Comparison of ENCODE assay signal across 9 mouse cellular contexts in the genomic region with DNA sequence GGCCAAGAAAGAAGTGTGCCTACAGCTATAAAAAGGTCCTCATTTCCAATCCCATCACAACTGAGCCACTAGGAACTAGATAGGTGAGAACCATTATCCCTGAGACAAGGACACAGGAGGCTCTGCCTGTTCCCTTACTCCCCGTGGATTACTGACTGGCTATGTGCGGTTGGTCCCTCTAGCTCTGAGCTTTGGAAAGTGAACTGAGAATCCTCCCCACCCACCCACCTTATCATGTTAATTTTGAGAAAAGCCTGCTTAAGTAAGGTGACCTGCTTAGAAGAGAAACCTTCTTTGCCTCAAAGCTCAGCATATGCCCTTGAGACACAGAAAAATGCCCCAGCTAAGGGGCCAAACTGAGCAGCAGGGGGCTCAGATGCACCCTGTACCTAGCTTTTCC. TPM values are rescaled to one million over a fixed set of nuclear protein-coding genes. Genes with fewer than 3 reads are reported as not detected.
DNase-seq lines count a peak whose midpoint lies in the region; ATAC-seq and TF ChIP-seq lines count a peak whose summit lies in the region.
"Had no signal": no experiment of that assay in that cellular context is flagged by ENCODE, and none has a peak within 500 bp of the region (broad histone marks: within the 10 kb centered on the region; RNA-seq: fewer than 3 reads in every experiment).

No protein-coding gene starts in this region.

- no peaks in the 10 kb centered on the region for H3K9me3 ChIP-seq in heart, embryonic 15.5 days (replicated peaks)
- no peaks in the 10 kb centered on the region for H3K9me3 ChIP-seq in MEL (replicated peaks; ENCODE audit: insufficient read depth, low read length)
- no peaks in the 10 kb centered on the region for H3K9me3 ChIP-seq in hindbrain, embryonic 13.5 days
- no peaks in the 10 kb centered on the region for H3K9me3 ChIP-seq in midbrain, embryonic 12.5 days

- peak overlapping the region; percentile 81 for H3K4me3 ChIP-seq in heart, embryonic 15.5 days
- 0 out of 4 replicates have a peak overlapping the region, but pooled peaks of 1 of the 2 experiments have one; percentile 6 for H3K4me3 ChIP-seq in MEL (ENCODE audit: control insufficient read depth in 1 of 2, insufficient read depth in 1 of 2, low read depth in 2 of 2, low read length in 2 of 2)
- peak overlapping the region; percentile 89 for H3K4me3 ChIP-seq in hindbrain, embryonic 13.5 days
- H3K4me3 ChIP-seq in midbrain, embryonic 12.5 days: peak overlapping the region; percentile 96

- H3K9ac ChIP-seq in heart, embryonic 15.5 days: peak overlapping the region; percentile 85
- H3K9ac ChIP-seq in MEL (ENCODE audit: control insufficient read depth, low read depth, low read length, poor library complexity, severe bottlenecking): peak overlapping the region; percentile 5; the same call in 1 of the 2 replicates
- H3K9ac ChIP-seq in hindbrain, embryonic 13.5 days: peak overlapping the region; percentile 99
- peak overlapping the region; percentile 28; the same call in 1 of the 2 replicates for H3K9ac ChIP-seq in midbrain, embryonic 12.5 days (replicated peaks)

- no peaks in the 10 kb centered on the region for H3K27me3 ChIP-seq in heart, embryonic 15.5 days
- H3K27me3 ChIP-seq in MEL (ENCODE audit: control insufficient read depth in 1 of 2, insufficient read depth in 2 of 2, low read length in 2 of 2): no peaks in the 10 kb centered on the region
- H3K27me3 ChIP-seq in hindbrain, embryonic 13.5 days: 0 out of 2 replicates have a peak, but pooled peaks cover 4% of the 10 kb centered on the region
- H3K27me3 ChIP-seq in midbrain, embryonic 12.5 days: peaks cover 30% of the 10 kb centered on the region

- H3K79me2 ChIP-seq in MEL (ENCODE audit: control insufficient read depth, insufficient read depth, low read length, poor library complexity): peaks cover 93% of the 10 kb centered on the region

- WGBS in heart, embryonic 15.5 days: 51% methylated on average over 2 of the region's 2 CpGs
- WGBS in hindbrain, embryonic 13.5 days: 45% methylated on average over 2 of the region's 2 CpGs
- 59% methylated on average over 2 of the region's 2 CpGs for WGBS in midbrain, embryonic 12.5 days

- peaks cover 79% of the 10 kb centered on the region for H3K4me1 ChIP-seq in heart, embryonic 15.5 days (replicated peaks)
- peaks cover 53 to 75% of the 10 kb centered on the region in 2 experiments for H3K4me1 ChIP-seq in MEL (ENCODE audit: control insufficient read depth in 1 of 2, insufficient read depth in 2 of 2, low read length in 2 of 2)
- H3K4me1 ChIP-seq in hindbrain, embryonic 13.5 days (replicated peaks): peaks cover 78% of the 10 kb centered on the region
- peaks cover 60% of the 10 kb centered on the region for H3K4me1 ChIP-seq in midbrain, embryonic 12.5 days

- no peaks in the 10 kb centered on the region for H3K36me3 ChIP-seq in heart, embryonic 15.5 days
- H3K36me3 ChIP-seq in MEL (ENCODE audit: control insufficient read depth in 1 of 2, insufficient read depth in 2 of 2, low read length in 2 of 2): peaks cover 31 to 75% of the 10 kb centered on the region in 2 experiments
- no peaks in the 10 kb centered on the region; the same call in 1 of the 2 replicates for H3K36me3 ChIP-seq in hindbrain, embryonic 13.5 days
- H3K36me3 ChIP-seq in midbrain, embryonic 12.5 days: no peaks in the 10 kb centered on the region

- no peak for TF ChIP-seq RAD21 in MEL (IDR thresholded peaks at IDR 0.05; ENCODE audit: low read depth, low read length)

- no peak for TF ChIP-seq EP300 in MEL (IDR thresholded peaks at IDR 0.05; ENCODE audit: low read depth in 1 of 2, low read length in 2 of 2)

- peak overlapping the region; percentile 91 for H3K27ac ChIP-seq in heart, embryonic 15.5 days
- peak overlapping the region; percentile 5; the same call in 1 of the 2 replicates for H3K27ac ChIP-seq in MEL (ENCODE audit: control insufficient read depth, low read depth, low read length)
- peak overlapping the region; percentile 98 for H3K27ac ChIP-seq in hindbrain, embryonic 13.5 days
- H3K27ac ChIP-seq in midbrain, embryonic 12.5 days (replicated peaks): no peak overlapping the region

- no peak for TF ChIP-seq CTCF in MEL (IDR thresholded peaks at IDR 0.05 in 2 of 3, conservative IDR thresholded peaks at IDR 0.05 in 1 of 3; ENCODE audit: control insufficient read depth in 1 of 3, insufficient read depth in 1 of 3, low read depth in 2 of 3, low read length in 3 of 3, poor library complexity in 1 of 3, severe bottlenecking in 1 of 3)

- DNase-seq in heart, postnatal 25 days (ENCODE audit: low spot score): no peak
- DNase-seq in MEL (ENCODE audit: low read depth, low spot score) (no peak), adipocyte (ENCODE audit: low spot score) (no peak)
- no peak for DNase-seq in right cerebral cortex, adult 2 months (ENCODE audit: low spot score in 2 of 2)
- DNase-seq in embryo, embryonic 9.5 days (ENCODE audit: extremely low spot score): no peak
- DNase-seq: cerebellum, adult 11-12 months had no signal

- intact Hi-C loops in heart, postnatal 25 days (cut with DNase I): loop anchor here (2.0 to 5.0 kb wide), 2 partner anchors 17 to 42 kb away; no protein-coding TSS in a partner anchor

- TF ChIP-seq POLR2A in MEL (IDR thresholded peaks at IDR 0.05; ENCODE audit: control insufficient read depth in 1 of 2, insufficient read depth in 1 of 2, low read depth in 1 of 2, low read length in 2 of 2, poor library complexity in 1 of 2): no peak

- peak overlapping the region; percentile 92 for H3K4me2 ChIP-seq in heart, embryonic 15.5 days
- H3K4me2 ChIP-seq in hindbrain, embryonic 13.5 days: peak overlapping the region; percentile 72
- peak overlapping the region; percentile 67 for H3K4me2 ChIP-seq in midbrain, embryonic 12.5 days (replicated peaks)

- no peak for ATAC-seq in heart, embryonic 15.5 days (replicated peaks; ENCODE audit: insufficient number of reproducible peaks, insufficient read depth, low FRiP score, low read depth)
- ATAC-seq in hindbrain, embryonic 13.5 days (ENCODE audit: low FRiP score): no peak
- no peak for ATAC-seq in midbrain, embryonic 12.5 days (ENCODE audit: low FRiP score, low read depth)

TF ChIP-seq in MEL, 35 proteins besides CTCF, POLR2A, EP300 and RAD21:
- TF ChIP-seq JUND (IDR thresholded peaks at IDR 0.05; ENCODE audit: low read depth, low read length) (no peak), TAL1 (IDR thresholded peaks at IDR 0.05; ENCODE audit: low read length) (no peak), ELF1 (IDR thresholded peaks at IDR 0.05; ENCODE audit: low read depth, low read length) (no peak), MAFK (IDR thresholded peaks at IDR 0.05; ENCODE audit: borderline replicate concordance, low read depth, low read length) (no peak), ZNF384 (IDR thresholded peaks at IDR 0.05; ENCODE audit: low read depth, low read length) (no peak), MAX (IDR thresholded peaks at IDR 0.05; ENCODE audit: low read length) (no peak), MYC (IDR thresholded peaks at IDR 0.05; ENCODE audit: low read depth, low read length) (no peak), USF1 (IDR thresholded peaks at IDR 0.05; ENCODE audit: low read depth, low read length) (no peak), ZKSCAN1 (IDR thresholded peaks at IDR 0.05; ENCODE audit: low read depth, low read length) (no peak), CHD1 (IDR thresholded peaks at IDR 0.05; ENCODE audit: low read depth, low read length) (no peak), ZMIZ1 (IDR thresholded peaks at IDR 0.05; ENCODE audit: low read depth, low read length) (no peak), POLR2AphosphoS2 (IDR thresholded peaks at IDR 0.05; ENCODE audit: low read length) (no peak; the same call in 1 of the 2 replicates), GATA1 (IDR thresholded peaks at IDR 0.05; ENCODE audit: low read depth, low read length) (no peak), E2F4 (IDR thresholded peaks at IDR 0.05; ENCODE audit: borderline replicate concordance, low read depth, low read length) (no peak), GABPA (IDR thresholded peaks at IDR 0.05; ENCODE audit: low read depth, low read length) (no peak), MAZ (IDR thresholded peaks at IDR 0.05; ENCODE audit: low read depth, low read length) (no peak), ETS1 (IDR thresholded peaks at IDR 0.05; ENCODE audit: low read depth, low read length) (no peak)

RNA-seq across cellular contexts. Expression of a gene that starts 14.9 kb away (rescaled TPM):
- polyA plus RNA-seq in heart, embryonic 15.5 days (2015; fragmentation: Nextera tagmentation; extraction: Ambion mirVana): 20.4 and 34.5 TPM in 2 replicates
- total RNA-seq in heart, postnatal 25 days (2021): 10 to 100 TPM; 30.3 to 33.0 TPM
- total RNA-seq in MEL (2012; rRNA removed): 100 and 102 TPM in 2 replicates
- 100 to 1,000 TPM in 1 of 2 experiments, not detected in 1; 389 TPM for polyA plus RNA-seq in MEL (2012; ENCODE audit: insufficient read depth in 1 of 2, insufficient read length in 2 of 2, low read depth in 1 of 2, low replicate concordance in 2 of 2, missing spikeins in 1 of 2)
- 27.9 and 28.1 TPM in 2 replicates for polyA plus RNA-seq in hindbrain, embryonic 13.5 days (2015; fragmentation: Nextera tagmentation; extraction: Ambion mirVana)
- 24.8 and 29.9 TPM in 2 replicates for polyA plus RNA-seq in midbrain, embryonic 12.5 days (2016; fragmentation: Nextera tagmentation; extraction: Ambion mirVana)

RNA-seq across cellular contexts. Expression of a gene that starts 51.1 kb away (rescaled TPM):
- polyA plus RNA-seq in heart, embryonic 15.5 days (2015; fragmentation: Nextera tagmentation; extraction: Ambion mirVana): 64.3 and 76.8 TPM in 2 replicates
- total RNA-seq in heart, postnatal 25 days (2021): 10 to 100 TPM; 76.5 to 83.0 TPM
- total RNA-seq in MEL (2012; rRNA removed): 116 and 136 TPM in 2 replicates
- 100 to 1,000 TPM in 1 of 2 experiments, not detected in 1; 299 TPM for polyA plus RNA-seq in MEL (2012; ENCODE audit: insufficient read depth in 1 of 2, insufficient read length in 2 of 2, low read depth in 1 of 2, low replicate concordance in 2 of 2, missing spikeins in 1 of 2)
- polyA plus RNA-seq in hindbrain, embryonic 13.5 days (2015; fragmentation: Nextera tagmentation; extraction: Ambion mirVana): 59.8 and 62.9 TPM in 2 replicates
- polyA plus RNA-seq in midbrain, embryonic 12.5 days (2016; fragmentation: Nextera tagmentation; extraction: Ambion mirVana): 37.8 and 42.0 TPM in 2 replicates

Comparison
In these comparisons a context has a peak if more than half of its experiments do, and no peak if none do; other contexts are left out.
1. H3K9ac ChIP-seq: peak in every context shown above with its lines; median percentile 99 in hindbrain, embryonic 13.5 days; 85 in heart, embryonic 15.5 days; 28 in midbrain, embryonic 12.5 days; 5 in MEL.